Mouse (Mus musculus) spleen, adult 2 months (tissue): ENCODE data around the gene Ncor2. TPM values are rescaled to one million over a fixed set of nuclear protein-coding genes. Genes with fewer than 3 reads are reported as not detected.

Source experiments
- DNase-seq, 2 experiments: peaks; one replicate each; pipeline versions ENCODE4 v3.0.0 to v3.0.0-alpha.2; 2012 to 2021; ENCODE audit warnings: low spot score in 2 of 2, low read depth in 1 of 2
- H3K27ac ChIP-seq: fragments of 200-500 bp; 2 replicates; pipeline ENCODE4 v1.5.1; 2012; ENCODE audit warnings: low read length, inconsistent platforms; ENCODE audit not compliant: insufficient read depth
- H3K27me3 ChIP-seq: fragments of 200-500 bp; 2 replicates; pipeline ENCODE4 v1.6.1; 2012; ENCODE audit warnings: mild to moderate bottlenecking, moderate library complexity, low read length, inconsistent platforms; ENCODE audit not compliant: control insufficient read depth, insufficient read depth
- H3K36me3 ChIP-seq: fragments of 200-500 bp; 2 replicates; pipeline ENCODE4 v1.6.1; 2012; ENCODE audit warnings: mild to moderate bottlenecking, low read length, inconsistent platforms; ENCODE audit not compliant: control insufficient read depth, insufficient read depth
- H3K4me1 ChIP-seq: fragments of 200-500 bp; 2 replicates; pipeline ENCODE4 v1.6.1; 2011; ENCODE audit warnings: inconsistent platforms; ENCODE audit not compliant: control insufficient read depth, insufficient read depth, insufficient read length
- H3K4me3 ChIP-seq: fragments of 200-500 bp; 2 replicates; pipeline ENCODE4 v1.5.1; 2011; ENCODE audit warnings: mild to moderate bottlenecking, inconsistent platforms; ENCODE audit not compliant: insufficient read depth, insufficient read length; ENCODE audit errors: extremely low read depth
- CTCF ChIP-seq: fragments of 200-500 bp; IDR thresholded peaks from 2 replicates; pipeline ENCODE4 v1.5.1; 2011; ENCODE audit warnings: mild to moderate bottlenecking, inconsistent platforms; ENCODE audit not compliant: insufficient read depth, insufficient read length, insufficient replicate concordance; ENCODE audit errors: extremely low read depth
- POLR2A ChIP-seq: fragments of 200-500 bp; IDR thresholded peaks from 2 replicates; pipeline ENCODE4 v1.6.1; 2011; ENCODE audit warnings: low read depth, low read length, inconsistent platforms
- WGBS: fragments of 180-500 bp; shearing (Covaris S2); methylation state at CpG from one replicate; pipeline ENCODE4 v1.1.7; 2018; 5-methylcytosine and 5-hydroxymethylcytosine counted together
- polyA plus RNA-seq: library from polyadenylated mRNA; depleted of rRNA; stranded (reverse); fragments of >200 nt; gene quantifications from 2 replicates; pipeline ENCODE4 v1.2.3, GENCODE M21; 2012

Gene Ncor2
- polyA plus RNA-seq, 1 experiment: 70.5 TPM

- H3K36me3 ChIP-seq: peaks cover 23% of the 10 kb centered on the region
- H3K27ac ChIP-seq: no peak overlapping the region
- H3K4me3 ChIP-seq: no peak overlapping the region
- H3K4me1 ChIP-seq: peaks cover 2% of the 10 kb centered on the region; the same call in 1 of the 2 replicates
- no peaks in the 10 kb centered on the region for H3K27me3 ChIP-seq
- no peak for DNase-seq
- WGBS: 67% methylated on average over 16 of the region's 16 CpGs
- TF ChIP-seq POLR2A: no peak
- TF ChIP-seq CTCF: no peak
Observed at GRCm38 (mm10) chr5:125068371-125068951, 110.6 kb downstream of the Ncor2 start.

GRCm38 (mm10) chr5:125067673-125068072 lies 111.3 kb downstream of the Ncor2 start:
- Histone ChIP-seq H3K36me3 (peaks cover 27% of the 10 kb centered on the region), H3K27ac (no peak overlapping the region), H3K27me3 (no peaks in the 10 kb centered on the region), H3K4me1 (no peaks in the 10 kb centered on the region; the same call in 1 of the 2 replicates), H3K4me3 (no peak overlapping the region)
- TF ChIP-seq POLR2A: no peak
- no peak for TF ChIP-seq CTCF
- WGBS: 97% methylated on average over 14 of the region's 14 CpGs
- DNase-seq: no peak

GRCm38 (mm10) chr5:125066479-125067471 lies 112.2 kb downstream of the Ncor2 start:
- H3K4me1 ChIP-seq: no peaks in the 10 kb centered on the region
- TF ChIP-seq CTCF: peak; percentile 95
- TF ChIP-seq POLR2A: no peak
- DNase-seq: peak; percentile 36 to 74
- H3K27ac ChIP-seq: no peak overlapping the region
- no peaks in the 10 kb centered on the region for H3K27me3 ChIP-seq
- WGBS: 93% methylated on average over 13 of the region's 13 CpGs
- H3K4me3 ChIP-seq: no peak overlapping the region
- peaks cover 26% of the 10 kb centered on the region for H3K36me3 ChIP-seq

- H3K4me3 ChIP-seq: no peak overlapping the region
- 89% methylated on average over 17 of the region's 17 CpGs for WGBS
Observed at GRCm38 (mm10) chr5:125063015-125063414, 116.0 kb downstream of the Ncor2 start.

GRCm38 (mm10) chr5:125058267-125058668 lies 120.8 kb downstream of the Ncor2 start:
- no peak for TF ChIP-seq POLR2A
- TF ChIP-seq CTCF: no peak
- DNase-seq: peak in 1 of 2 experiments; percentile 23
- Histone ChIP-seq H3K27ac (peak overlapping the region; percentile 26; the same call in 1 of the 2 replicates), H3K27me3 (no peaks in the 10 kb centered on the region), H3K36me3 (peaks cover 7% of the 10 kb centered on the region), H3K4me1 (peaks cover 56% of the 10 kb centered on the region), H3K4me3 (peak overlapping the region; percentile 45; the same call in 1 of the 2 replicates)
- 3% methylated on average over 26 of the region's 29 CpGs for WGBS

More at GRCm38 (mm10) chr5:125063015-125063414, 116.0 kb downstream of the Ncor2 start:
- Histone ChIP-seq H3K27ac (no peak overlapping the region), H3K4me1 (peaks cover 12% of the 10 kb centered on the region; the same call in 1 of the 2 replicates), H3K27me3 (no peaks in the 10 kb centered on the region), H3K36me3 (peaks cover 24% of the 10 kb centered on the region)
- TF ChIP-seq CTCF (no peak), POLR2A (no peak)
- DNase-seq: no peak

- TF ChIP-seq CTCF (no peak), POLR2A (no peak)
- DNase-seq: no peak
- Histone ChIP-seq H3K4me1 (peaks cover 61% of the 10 kb centered on the region), H3K27ac (peak overlapping the region; percentile 26), H3K27me3 (no peaks in the 10 kb centered on the region), H3K4me3 (peak overlapping the region; percentile 45), H3K36me3 (peaks cover 3% of the 10 kb centered on the region)
- 10% methylated on average over 29 of the region's 29 CpGs for WGBS
Observed at GRCm38 (mm10) chr5:125057555-125058266, 121.3 kb downstream of the Ncor2 start.
